Mouse (Mus musculus): ENCODE measurements around the gene Pole2.

- TF ChIP-seq CTCF (IDR thresholded peaks at IDR 0.05; ENCODE audit: control insufficient read depth, insufficient read depth, insufficient replicate concordance, low read depth, low read length), result no peak
- no peak for TF ChIP-seq POLR2A (IDR thresholded peaks at IDR 0.05; ENCODE audit: control insufficient read depth, low read depth, low read length)
Observed at GRCm38 (mm10) chr12:69211057-69211456, 16.9 kb downstream of the Pole2 start.

Measured in testis, adult 2 months (tissue).